Mouse (Mus musculus): Measurements from ENCODE around the gene Aldh8a1.
A peak's percentile ranks its signal among the peaks of the same experiment; 100 is the strongest.

GRCm38 (mm10) chr10:21382914-21383313 lies 5.8 kb downstream of the Aldh8a1 start:
- TF ChIP-seq CTCF (IDR thresholded peaks at IDR 0.05; ENCODE audit: control insufficient read depth, insufficient read depth, insufficient read length) (peak; percentile 23), CEBPB (IDR thresholded peaks at IDR 0.05; ENCODE audit: low read depth) (no peak), MAX (IDR thresholded peaks at IDR 0.05) (no peak), MYOG (IDR thresholded peaks at IDR 0.05; ENCODE audit: control insufficient read depth, extremely low read depth, insufficient read length) (no peak), USF1 (IDR thresholded peaks at IDR 0.05; ENCODE audit: low read depth) (no peak), MYOD1 (IDR thresholded peaks at IDR 0.05; ENCODE audit: control insufficient read depth, insufficient read length, low read depth) (no peak)
